28 mouse cellular contexts compared by ENCODE assay signal in the genomic region with DNA sequence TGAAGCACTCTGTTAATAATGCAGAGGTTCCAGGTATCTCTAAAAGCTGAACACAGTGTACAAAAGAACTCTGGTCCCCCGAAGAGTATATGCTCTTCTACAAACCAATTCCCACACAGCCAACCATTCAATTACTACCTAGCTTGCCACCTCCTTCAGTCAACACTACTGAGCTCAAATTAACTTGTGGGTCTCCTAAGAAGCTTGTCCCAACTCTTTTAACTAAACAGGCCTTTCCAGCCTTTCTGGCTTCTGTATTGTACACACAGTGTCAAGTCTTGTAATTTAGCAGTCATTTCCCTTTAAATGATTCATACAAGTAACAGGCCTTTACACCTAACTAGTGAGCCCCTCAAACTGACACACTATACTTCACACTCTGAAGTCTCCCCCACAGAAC. TPM values are rescaled to one million over a fixed set of nuclear protein-coding genes. Genes with fewer than 3 reads are reported as not detected.
DNase-seq lines count a peak whose midpoint lies in the region; ATAC-seq and TF ChIP-seq lines count a peak whose summit lies in the region.
"Had no signal": no experiment of that assay in that cellular context is flagged by ENCODE, and none has a peak within 500 bp of the region (broad histone marks: within the 10 kb centered on the region; RNA-seq: fewer than 3 reads in every experiment).

No protein-coding gene starts in this region.

- peaks cover 4% of the 10 kb centered on the region; the same call in 1 of the 2 replicates for H3K4me1 ChIP-seq in lung, embryonic 14.5 days (ENCODE audit: insufficient read depth)
- no peaks in the 10 kb centered on the region for H3K4me1 ChIP-seq in midbrain, embryonic 11.5 days (ENCODE audit: control insufficient read depth, insufficient read depth, low read length)
- no peaks in the 10 kb centered on the region for H3K4me1 ChIP-seq in midbrain, embryonic 14.5 days (ENCODE audit: control insufficient read depth, insufficient read depth, low read length)
- 0 out of 2 replicates have a peak, but pooled peaks cover 2% of the 10 kb centered on the region for H3K4me1 ChIP-seq in stomach, postnatal 0 days (replicated peaks; ENCODE audit: control insufficient read depth, insufficient read depth)
- H3K4me1 ChIP-seq in liver, postnatal 0 days (ENCODE audit: insufficient read depth), result no peaks in the 10 kb centered on the region; the same call in 1 of the 2 replicates
- H3K4me1 ChIP-seq: hindbrain, embryonic 15.5 days had no signal

- DNase-seq in gastrocnemius, adult 2 months, result no peak
- no peak for DNase-seq in gastrocnemius, postnatal 10 days
- peak; percentile 37 for DNase-seq in lung, embryonic 14.5 days
- no peak for DNase-seq in lung, postnatal 36 days
- peak; percentile 14 for DNase-seq in midbrain, embryonic 11.5 days (ENCODE audit: low spot score, missing footprints)
- no peak for DNase-seq in midbrain, embryonic 14.5 days
- DNase-seq in stomach, postnatal 0 days (ENCODE audit: low spot score), result no peak
- no peak for DNase-seq in liver, postnatal 0 days
- DNase-seq: adrenal gland, adult 8-10 months; B cell, adult 2 months; cerebellum, adult 11 months; cerebellum, adult 8-10 months; cerebellum, postnatal 25 days; forebrain, postnatal 0 days; gastrocnemius, postnatal 36 days; heart, adult 2 months; heart, postnatal 14 days had no signal

- WGBS in lung, embryonic 14.5 days, result 57% methylated on average over 1 of the region's 1 CpGs
- 86% methylated on average over 1 of the region's 1 CpGs for WGBS in midbrain, embryonic 11.5 days
- WGBS in midbrain, embryonic 14.5 days, result 89% methylated on average over 1 of the region's 1 CpGs
- 52% methylated on average over 1 of the region's 1 CpGs for WGBS in stomach, postnatal 0 days
- WGBS in liver, postnatal 0 days (ENCODE audit: insufficient replicate concordance), result 71% methylated on average over 1 of the region's 1 CpGs

- H3K36me3 ChIP-seq in lung, embryonic 14.5 days (ENCODE audit: insufficient read depth), result no peaks in the 10 kb centered on the region
- H3K36me3 ChIP-seq in midbrain, embryonic 11.5 days (ENCODE audit: control insufficient read depth, insufficient read depth, low read length), result no peaks in the 10 kb centered on the region
- H3K36me3 ChIP-seq in midbrain, embryonic 14.5 days (ENCODE audit: control insufficient read depth, insufficient read depth, low read length), result no peaks in the 10 kb centered on the region
- H3K36me3 ChIP-seq in stomach, postnatal 0 days (ENCODE audit: control insufficient read depth, insufficient read depth, low read length), result no peaks in the 10 kb centered on the region
- H3K36me3 ChIP-seq in liver, postnatal 0 days (replicated peaks; ENCODE audit: insufficient read depth, low read length), result no peaks in the 10 kb centered on the region
- H3K36me3 ChIP-seq: embryonic facial prominence, embryonic 13.5 days; G1E; hindbrain, embryonic 15.5 days had no signal

- no peak overlapping the region for H3K4me3 ChIP-seq in gastrocnemius, adult 2 months
- no peak overlapping the region for H3K4me3 ChIP-seq in lung, embryonic 14.5 days (ENCODE audit: low read depth, low read length)
- no peak overlapping the region for H3K4me3 ChIP-seq in midbrain, embryonic 11.5 days (ENCODE audit: low read depth, low read length)
- no peak overlapping the region for H3K4me3 ChIP-seq in midbrain, embryonic 14.5 days (replicated peaks; ENCODE audit: low read depth, low read length)
- no peak overlapping the region for H3K4me3 ChIP-seq in stomach, postnatal 0 days (ENCODE audit: low read depth, low read length)
- H3K4me3 ChIP-seq in liver, postnatal 0 days (ENCODE audit: low read depth, low read length), result no peak overlapping the region
- H3K4me3 ChIP-seq: embryonic facial prominence, embryonic 13.5 days; forebrain, embryonic 13.5 days; heart, adult 2 months; hindbrain, embryonic 15.5 days had no signal

- H3K27me3 ChIP-seq in lung, embryonic 14.5 days (ENCODE audit: insufficient read depth, low read length), result no peaks in the 10 kb centered on the region
- H3K27me3 ChIP-seq in midbrain, embryonic 11.5 days (ENCODE audit: control insufficient read depth, insufficient read depth, low read length), result no peaks in the 10 kb centered on the region
- H3K27me3 ChIP-seq in midbrain, embryonic 14.5 days (ENCODE audit: control insufficient read depth, insufficient read depth, low read length), result no peaks in the 10 kb centered on the region
- no peaks in the 10 kb centered on the region for H3K27me3 ChIP-seq in stomach, postnatal 0 days (ENCODE audit: control insufficient read depth, insufficient read depth, low read length)
- H3K27me3 ChIP-seq in liver, postnatal 0 days (ENCODE audit: insufficient read depth, low read length), result no peaks in the 10 kb centered on the region
- H3K27me3 ChIP-seq: embryonic facial prominence, embryonic 13.5 days; forebrain, embryonic 13.5 days; hindbrain, embryonic 15.5 days had no signal

- H3K9ac ChIP-seq in lung, embryonic 14.5 days, result no peak overlapping the region
- H3K9ac ChIP-seq in midbrain, embryonic 11.5 days (ENCODE audit: low read length), result no peak overlapping the region
- no peak overlapping the region for H3K9ac ChIP-seq in midbrain, embryonic 14.5 days (replicated peaks; ENCODE audit: low read length)
- no peak overlapping the region for H3K9ac ChIP-seq in stomach, postnatal 0 days (ENCODE audit: low read length)
- no peak overlapping the region for H3K9ac ChIP-seq in liver, postnatal 0 days (replicated peaks)
- H3K9ac ChIP-seq: embryonic facial prominence, embryonic 13.5 days; forebrain, embryonic 13.5 days; forebrain, postnatal 0 days; hindbrain, embryonic 15.5 days had no signal

- H3K27ac ChIP-seq in gastrocnemius, adult 2 months, result 0 out of 2 replicates have a peak overlapping the region, but pooled peaks have one; percentile 58
- no peak overlapping the region; the same call in 1 of the 2 replicates for H3K27ac ChIP-seq in lung, embryonic 14.5 days (ENCODE audit: low read depth)
- no peak overlapping the region for H3K27ac ChIP-seq in midbrain, embryonic 11.5 days (ENCODE audit: low read depth, low read length)
- no peak overlapping the region for H3K27ac ChIP-seq in midbrain, embryonic 14.5 days (replicated peaks; ENCODE audit: low read depth, low read length)
- H3K27ac ChIP-seq in stomach, postnatal 0 days (replicated peaks), result peak overlapping the region; percentile 69
- H3K27ac ChIP-seq in liver, postnatal 0 days (ENCODE audit: low read depth), result no peak overlapping the region
- H3K27ac ChIP-seq: embryonic facial prominence, embryonic 13.5 days; forebrain, embryonic 13.5 days; heart, adult 2 months; hindbrain, embryonic 15.5 days had no signal

- H3K4me2 ChIP-seq in lung, embryonic 14.5 days, result no peak overlapping the region
- H3K4me2 ChIP-seq in midbrain, embryonic 11.5 days, result no peak overlapping the region
- H3K4me2 ChIP-seq in midbrain, embryonic 14.5 days (ENCODE audit: low read length), result no peak overlapping the region
- H3K4me2 ChIP-seq in stomach, postnatal 0 days (replicated peaks; ENCODE audit: low read depth), result no peak overlapping the region
- H3K4me2 ChIP-seq in liver, postnatal 0 days (ENCODE audit: low read depth, low read length), result no peak overlapping the region
- H3K4me2 ChIP-seq: embryonic facial prominence, embryonic 13.5 days; forebrain, embryonic 13.5 days; hindbrain, embryonic 15.5 days had no signal

- no peak for TF ChIP-seq EP300 in stomach, postnatal 0 days (optimal IDR thresholded peaks at IDR 0.05)
- no peak for TF ChIP-seq EP300 in liver, postnatal 0 days (IDR thresholded peaks at IDR 0.05; ENCODE audit: low read depth)

- no peak for TF ChIP-seq CTCF in gastrocnemius, adult 2 months (IDR thresholded peaks at IDR 0.05)
- TF ChIP-seq CTCF in lung, embryonic 14.5 days (IDR thresholded peaks at IDR 0.05; ENCODE audit: low read depth), result no peak
- TF ChIP-seq CTCF in stomach, postnatal 0 days (IDR thresholded peaks at IDR 0.05; ENCODE audit: low read depth), result no peak
- no peak for TF ChIP-seq CTCF in liver, postnatal 0 days (IDR thresholded peaks at IDR 0.05; ENCODE audit: low read depth)

- H3K9me3 ChIP-seq in lung, embryonic 14.5 days (ENCODE audit: low read depth, low read length), result no peaks in the 10 kb centered on the region
- no peaks in the 10 kb centered on the region for H3K9me3 ChIP-seq in midbrain, embryonic 11.5 days (ENCODE audit: control insufficient read depth, low read length)
- H3K9me3 ChIP-seq in midbrain, embryonic 14.5 days (ENCODE audit: control insufficient read depth, low read length), result no peaks in the 10 kb centered on the region
- no peaks in the 10 kb centered on the region for H3K9me3 ChIP-seq in stomach, postnatal 0 days (ENCODE audit: control insufficient read depth, low read length)
- no peaks in the 10 kb centered on the region for H3K9me3 ChIP-seq in liver, postnatal 0 days (ENCODE audit: low read length)
- H3K9me3 ChIP-seq: embryonic facial prominence, embryonic 13.5 days; forebrain, embryonic 13.5 days; G1E; hindbrain, embryonic 15.5 days had no signal

- intact Hi-C loops in gastrocnemius, adult 2 months (cut with DNase I), result no loop called here

- ATAC-seq in lung, embryonic 14.5 days (ENCODE audit: insufficient read depth), result peak; percentile 35; the same call in 1 of the 2 replicates
- no peak for ATAC-seq in midbrain, embryonic 11.5 days (ENCODE audit: low FRiP score)
- no peak for ATAC-seq in midbrain, embryonic 14.5 days (ENCODE audit: low FRiP score, low TSS enrichment)
- 0 out of 2 replicates have a peak, but pooled peaks have one; percentile 42 for ATAC-seq in stomach, postnatal 0 days (ENCODE audit: low FRiP score, low TSS enrichment)
- no peak for ATAC-seq in liver, postnatal 0 days
- ATAC-seq: CD4-positive, CD25-positive, alpha-beta regulatory T cell, adult 4 months; forebrain, embryonic 13.5 days; forebrain, postnatal 0 days had no signal

RNA-seq across cellular contexts. Expression of a gene that starts 33.0 kb away (rescaled TPM):
- not detected for total RNA-seq in gastrocnemius, adult 2 months (2021)
- total RNA-seq in gastrocnemius, postnatal 10 days (2021), result not detected
- polyA plus RNA-seq in lung, embryonic 14.5 days (2014; fragmentation: Nextera tagmentation; extraction: Ambion mirVana), result 0.16 TPM in 1 of 2 replicates, not detected in the other
- not detected in 2 replicates for polyA plus RNA-seq in midbrain, embryonic 11.5 days (2014; fragmentation: Nextera tagmentation; extraction: Ambion mirVana)
- not detected in 2 replicates for polyA plus RNA-seq in midbrain, embryonic 14.5 days (2014; fragmentation: Nextera tagmentation; extraction: Ambion mirVana)
- polyA plus RNA-seq in stomach, postnatal 0 days (2015; fragmentation: Nextera tagmentation; extraction: Ambion mirVana), result not detected in 2 replicates
- not detected in 2 replicates for polyA plus RNA-seq in liver, postnatal 0 days (2015; fragmentation: Nextera tagmentation; extraction: Ambion mirVana)
- total RNA-seq: adrenal gland, adult 8-10 months; adrenal gland, postnatal 4 days; gastrocnemius, adult 18-20 months; gastrocnemius, postnatal 36 days; heart, adult 2 months; heart, postnatal 14 days; hematopoietic stem cell, adult 5-6 weeks had no signal
- polyA plus RNA-seq: brain, embryonic 14.5 days; CD4-positive, CD25-positive, alpha-beta regulatory T cell, adult 4 months; cortical plate, adult 2 months; embryonic facial prominence, embryonic 13.5 days; G1E; heart, adult 2 months; heart, embryonic 14.5 days; hindbrain, embryonic 15.5 days had no signal

RNA-seq across cellular contexts. Expression of a gene that starts 48.8 kb away (rescaled TPM):
- total RNA-seq in gastrocnemius, adult 2 months (2021), result 10 to 100 TPM in 1 of 2 experiments, 1 to 10 TPM in 1; 9.7 to 10.2 TPM
- total RNA-seq in gastrocnemius, postnatal 10 days (2021), result 10 to 100 TPM; 29.3 to 37.1 TPM
- polyA plus RNA-seq in lung, embryonic 14.5 days (2014; fragmentation: Nextera tagmentation; extraction: Ambion mirVana), result 46.7 and 54.5 TPM in 2 replicates
- polyA plus RNA-seq in midbrain, embryonic 11.5 days (2014; fragmentation: Nextera tagmentation; extraction: Ambion mirVana), result 23.2 and 24.0 TPM in 2 replicates
- polyA plus RNA-seq in midbrain, embryonic 14.5 days (2014; fragmentation: Nextera tagmentation; extraction: Ambion mirVana), result 9.5 and 16.6 TPM in 2 replicates
- 21.0 and 23.0 TPM in 2 replicates for polyA plus RNA-seq in stomach, postnatal 0 days (2015; fragmentation: Nextera tagmentation; extraction: Ambion mirVana)
- 11.7 and 16.2 TPM in 2 replicates for polyA plus RNA-seq in liver, postnatal 0 days (2015; fragmentation: Nextera tagmentation; extraction: Ambion mirVana)

RNA-seq across cellular contexts. Expression of a gene that starts 49.0 kb away (rescaled TPM):
- 10 to 100 TPM in 1 of 2 experiments, 1 to 10 TPM in 1; 9.4 to 11.5 TPM for total RNA-seq in gastrocnemius, adult 2 months (2021)
- 10 to 100 TPM; 38.2 to 49.0 TPM for total RNA-seq in gastrocnemius, postnatal 10 days (2021)
- polyA plus RNA-seq in lung, embryonic 14.5 days (2014; fragmentation: Nextera tagmentation; extraction: Ambion mirVana), result 253 and 271 TPM in 2 replicates
- 284 and 314 TPM in 2 replicates for polyA plus RNA-seq in midbrain, embryonic 11.5 days (2014; fragmentation: Nextera tagmentation; extraction: Ambion mirVana)
- polyA plus RNA-seq in midbrain, embryonic 14.5 days (2014; fragmentation: Nextera tagmentation; extraction: Ambion mirVana), result 395 and 418 TPM in 2 replicates
- 350 and 355 TPM in 2 replicates for polyA plus RNA-seq in stomach, postnatal 0 days (2015; fragmentation: Nextera tagmentation; extraction: Ambion mirVana)
- 157 and 162 TPM in 2 replicates for polyA plus RNA-seq in liver, postnatal 0 days (2015; fragmentation: Nextera tagmentation; extraction: Ambion mirVana)

Comparison
In these comparisons a context has a peak if more than half of its experiments do, and no peak if none do; other contexts are left out.
1. DNase-seq: peak in lung, embryonic 14.5 days (single experiment) and midbrain, embryonic 11.5 days (single experiment); none in gastrocnemius, adult 2 months (single experiment), gastrocnemius, postnatal 10 days (single experiment), lung, postnatal 36 days (single experiment), midbrain, embryonic 14.5 days (single experiment), stomach, postnatal 0 days (single experiment) and liver, postnatal 0 days (single experiment).
2. H3K27ac ChIP-seq: peak in gastrocnemius, adult 2 months (single experiment) and stomach, postnatal 0 days (single experiment); none in lung, embryonic 14.5 days (single experiment), midbrain, embryonic 11.5 days (single experiment), midbrain, embryonic 14.5 days (single experiment) and liver, postnatal 0 days (single experiment).
3. ATAC-seq: peak in lung, embryonic 14.5 days (single experiment) and stomach, postnatal 0 days (single experiment); none in midbrain, embryonic 11.5 days (single experiment), midbrain, embryonic 14.5 days (single experiment) and liver, postnatal 0 days (single experiment).